Mouse (Mus musculus): ENCODE measurements around the gene Sephs2. TPM values are rescaled to one million over a fixed set of nuclear protein-coding genes. Genes with fewer than 3 reads are reported as not detected.

Sephs2 gene
- polyA plus RNA-seq, 1 experiment from 2014 or later = 78.0 TPM

- Histone ChIP-seq H3K27ac (ENCODE audit: low read depth, low read length) (no peak overlapping the region), H3K9ac (ENCODE audit: low read length) (no peak overlapping the region), H3K9me3 (ENCODE audit: control insufficient read depth, low read length) (no peaks in the 10 kb centered on the region), H3K4me2 (ENCODE audit: low read depth) (no peak overlapping the region), H3K4me1 (ENCODE audit: control insufficient read depth, insufficient read depth, low read length) (no peaks in the 10 kb centered on the region), H3K36me3 (ENCODE audit: control insufficient read depth, insufficient read depth, low read length) (no peaks in the 10 kb centered on the region), H3K4me3 (ENCODE audit: low read depth, low read length) (no peak overlapping the region), H3K27me3 (ENCODE audit: control insufficient read depth, insufficient read depth, low read length) (no peaks in the 10 kb centered on the region)
- ATAC-seq (ENCODE audit: insufficient read depth, low FRiP score, low TSS enrichment) (no peak), DNase-seq (ENCODE audit: low spot score) (no peak)
- 83% methylated on average over 5 of the region's 5 CpGs for WGBS
These were observed 23.1 kb upstream of the Sephs2 start for GRCm38 (mm10) chr7:127296786-127297555.

GRCm38 (mm10) chr7:127296098-127296497 is 22.2 kb upstream of the Sephs2 start, which contains the start of gene Itgal:
Gene Itgal (plus strand): TSS chr7:127296260.
- 82% methylated on average over 11 of the region's 11 CpGs for WGBS

GRCm38 (mm10) chr7:127290142-127290541 is 16.3 kb upstream of the Sephs2 start:
- ATAC-seq (ENCODE audit: insufficient read depth, low FRiP score, low TSS enrichment) = no peak
- WGBS = 74% methylated on average over 8 of the region's 8 CpGs
- no peak overlapping the region for H3K4me3 ChIP-seq (ENCODE audit: low read depth, low read length)

More at GRCm38 (mm10) chr7:127296098-127296497, 22.2 kb upstream of the Sephs2 start, which contains the start of gene Itgal:
- ATAC-seq (ENCODE audit: insufficient read depth, low FRiP score, low TSS enrichment) (no peak), DNase-seq (ENCODE audit: low spot score) (no peak)
- Histone ChIP-seq H3K4me1 (ENCODE audit: control insufficient read depth, insufficient read depth, low read length) (no peaks in the 10 kb centered on the region), H3K9ac (ENCODE audit: low read length) (no peak within 1 kb of the TSS), H3K36me3 (ENCODE audit: control insufficient read depth, insufficient read depth, low read length) (no peaks in the 10 kb centered on the region), H3K4me2 (ENCODE audit: low read depth) (no peak within 1 kb of the TSS), H3K9me3 (ENCODE audit: control insufficient read depth, low read length) (no peaks in the 10 kb centered on the region), H3K4me3 (ENCODE audit: low read depth, low read length) (no peak within 1 kb of the TSS), H3K27me3 (ENCODE audit: control insufficient read depth, insufficient read depth, low read length) (no peaks in the 10 kb centered on the region), H3K27ac (ENCODE audit: low read depth, low read length) (no peak within 1 kb of the TSS)

GRCm38 (mm10) chr7:127289306-127289705 is 15.5 kb upstream of the Sephs2 start:
- H3K4me2 ChIP-seq (ENCODE audit: low read depth) = no peak overlapping the region
- WGBS = 93% methylated on average over 2 of the region's 2 CpGs
- H3K27me3 ChIP-seq (ENCODE audit: control insufficient read depth, insufficient read depth, low read length) = no peaks in the 10 kb centered on the region
- H3K4me3 ChIP-seq (ENCODE audit: low read depth, low read length) = no peak overlapping the region
- peaks cover 10% of the 10 kb centered on the region for H3K9me3 ChIP-seq (ENCODE audit: control insufficient read depth, low read length)
- no peaks in the 10 kb centered on the region for H3K4me1 ChIP-seq (ENCODE audit: control insufficient read depth, insufficient read depth, low read length)
- ATAC-seq (ENCODE audit: insufficient read depth, low FRiP score, low TSS enrichment) = no peak
- no peaks in the 10 kb centered on the region for H3K36me3 ChIP-seq (ENCODE audit: control insufficient read depth, insufficient read depth, low read length)
- no peak overlapping the region for H3K9ac ChIP-seq (ENCODE audit: low read length)
- DNase-seq (ENCODE audit: low spot score) = no peak
- H3K27ac ChIP-seq (ENCODE audit: low read depth, low read length) = no peak overlapping the region

More at GRCm38 (mm10) chr7:127290142-127290541, 16.3 kb upstream of the Sephs2 start:
- no peaks in the 10 kb centered on the region for H3K36me3 ChIP-seq (ENCODE audit: control insufficient read depth, insufficient read depth, low read length)
- peaks cover 10% of the 10 kb centered on the region for H3K9me3 ChIP-seq (ENCODE audit: control insufficient read depth, low read length)
- no peaks in the 10 kb centered on the region for H3K27me3 ChIP-seq (ENCODE audit: control insufficient read depth, insufficient read depth, low read length)
- H3K27ac ChIP-seq (ENCODE audit: low read depth, low read length) = no peak overlapping the region
- H3K4me2 ChIP-seq (ENCODE audit: low read depth) = no peak overlapping the region
- H3K4me1 ChIP-seq (ENCODE audit: control insufficient read depth, insufficient read depth, low read length) = no peaks in the 10 kb centered on the region
- DNase-seq (ENCODE audit: low spot score) = no peak
- H3K9ac ChIP-seq (ENCODE audit: low read length) = no peak overlapping the region

- Histone ChIP-seq H3K9me3 (ENCODE audit: control insufficient read depth, low read length) (peaks cover 10% of the 10 kb centered on the region), H3K4me1 (ENCODE audit: control insufficient read depth, insufficient read depth, low read length) (no peaks in the 10 kb centered on the region), H3K4me3 (ENCODE audit: low read depth, low read length) (no peak overlapping the region), H3K36me3 (ENCODE audit: control insufficient read depth, insufficient read depth, low read length) (no peaks in the 10 kb centered on the region), H3K27me3 (ENCODE audit: control insufficient read depth, insufficient read depth, low read length) (no peaks in the 10 kb centered on the region), H3K9ac (ENCODE audit: low read length) (no peak overlapping the region), H3K27ac (ENCODE audit: low read depth, low read length) (no peak overlapping the region), H3K4me2 (ENCODE audit: low read depth) (no peak overlapping the region)
- ATAC-seq (ENCODE audit: insufficient read depth, low FRiP score, low TSS enrichment) = no peak
- WGBS = 58% methylated on average over 1 of the region's 1 CpGs
- DNase-seq (ENCODE audit: low spot score) = no peak
These were observed 14.1 kb upstream of the Sephs2 start for GRCm38 (mm10) chr7:127287940-127288339.

- no peak for ATAC-seq (ENCODE audit: insufficient read depth, low FRiP score, low TSS enrichment)
- Histone ChIP-seq H3K4me2 (ENCODE audit: low read depth) (no peak overlapping the region), H3K9me3 (ENCODE audit: control insufficient read depth, low read length) (peaks cover 10% of the 10 kb centered on the region), H3K27ac (ENCODE audit: low read depth, low read length) (no peak overlapping the region), H3K4me1 (ENCODE audit: control insufficient read depth, insufficient read depth, low read length) (no peaks in the 10 kb centered on the region), H3K36me3 (ENCODE audit: control insufficient read depth, insufficient read depth, low read length) (no peaks in the 10 kb centered on the region), H3K4me3 (ENCODE audit: low read depth, low read length) (no peak overlapping the region), H3K27me3 (ENCODE audit: control insufficient read depth, insufficient read depth, low read length) (no peaks in the 10 kb centered on the region), H3K9ac (ENCODE audit: low read length) (no peak overlapping the region)
- DNase-seq (ENCODE audit: low spot score) = no peak
- WGBS = 72% methylated on average over 5 of the region's 10 CpGs
These were observed 11.3 kb upstream of the Sephs2 start for GRCm38 (mm10) chr7:127285154-127285553.

GRCm38 (mm10) chr7:127282190-127282589 is 8.3 kb upstream of the Sephs2 start:
- Histone ChIP-seq H3K4me2 (ENCODE audit: low read depth) (no peak overlapping the region), H3K4me1 (ENCODE audit: control insufficient read depth, insufficient read depth, low read length) (no peaks in the 10 kb centered on the region), H3K27me3 (ENCODE audit: control insufficient read depth, insufficient read depth, low read length) (no peaks in the 10 kb centered on the region), H3K9ac (ENCODE audit: low read length) (no peak overlapping the region), H3K9me3 (ENCODE audit: control insufficient read depth, low read length) (peaks cover 2% of the 10 kb centered on the region; the same call in 1 of the 2 replicates), H3K4me3 (ENCODE audit: low read depth, low read length) (no peak overlapping the region), H3K36me3 (ENCODE audit: control insufficient read depth, insufficient read depth, low read length) (no peaks in the 10 kb centered on the region), H3K27ac (ENCODE audit: low read depth, low read length) (no peak overlapping the region)
- ATAC-seq (ENCODE audit: insufficient read depth, low FRiP score, low TSS enrichment) (no peak), DNase-seq (ENCODE audit: low spot score) (no peak)
- WGBS = 90% methylated on average over 2 of the region's 2 CpGs

GRCm38 (mm10) chr7:127281114-127281513 is 7.3 kb upstream of the Sephs2 start:
- WGBS = 76% methylated on average over 4 of the region's 4 CpGs
- Histone ChIP-seq H3K27me3 (ENCODE audit: control insufficient read depth, insufficient read depth, low read length) (no peaks in the 10 kb centered on the region), H3K27ac (ENCODE audit: low read depth, low read length) (no peak overlapping the region), H3K4me2 (ENCODE audit: low read depth) (no peak overlapping the region), H3K4me3 (ENCODE audit: low read depth, low read length) (no peak overlapping the region), H3K36me3 (ENCODE audit: control insufficient read depth, insufficient read depth, low read length) (no peaks in the 10 kb centered on the region), H3K9me3 (ENCODE audit: control insufficient read depth, low read length) (no peaks in the 10 kb centered on the region), H3K4me1 (ENCODE audit: control insufficient read depth, insufficient read depth, low read length) (no peaks in the 10 kb centered on the region), H3K9ac (ENCODE audit: low read length) (no peak overlapping the region)
- no peak for ATAC-seq (ENCODE audit: insufficient read depth, low FRiP score, low TSS enrichment)
- no peak for DNase-seq (ENCODE audit: low spot score)

- no peak overlapping the region for H3K4me2 ChIP-seq (ENCODE audit: low read depth)
- H3K9ac ChIP-seq (ENCODE audit: low read length) = no peak overlapping the region
- ATAC-seq (ENCODE audit: insufficient read depth, low FRiP score, low TSS enrichment) (no peak), DNase-seq (ENCODE audit: low spot score) (no peak)
- no peaks in the 10 kb centered on the region for H3K4me1 ChIP-seq (ENCODE audit: control insufficient read depth, insufficient read depth, low read length)
- H3K27ac ChIP-seq (ENCODE audit: low read depth, low read length) = no peak overlapping the region
- H3K4me3 ChIP-seq (ENCODE audit: low read depth, low read length) = no peak overlapping the region
- H3K27me3 ChIP-seq (ENCODE audit: control insufficient read depth, insufficient read depth, low read length) = no peaks in the 10 kb centered on the region
- 69% methylated on average over 3 of the region's 3 CpGs for WGBS
- no peaks in the 10 kb centered on the region for H3K36me3 ChIP-seq (ENCODE audit: control insufficient read depth, insufficient read depth, low read length)
- H3K9me3 ChIP-seq (ENCODE audit: control insufficient read depth, low read length) = no peaks in the 10 kb centered on the region
These were observed 6.2 kb upstream of the Sephs2 start for GRCm38 (mm10) chr7:127280092-127280491.
